Mouse (Mus musculus) cerebellum, postnatal 25 days (tissue): ENCODE data around the gene Macrod2.

Source experiments
- DNase-seq, 2 experiments: peaks; one replicate each; pipeline ENCODE4 v3.0.0; 2021; ENCODE audit warnings: mixed read lengths in 2 of 2

The Macrod2 gene

DNA sequence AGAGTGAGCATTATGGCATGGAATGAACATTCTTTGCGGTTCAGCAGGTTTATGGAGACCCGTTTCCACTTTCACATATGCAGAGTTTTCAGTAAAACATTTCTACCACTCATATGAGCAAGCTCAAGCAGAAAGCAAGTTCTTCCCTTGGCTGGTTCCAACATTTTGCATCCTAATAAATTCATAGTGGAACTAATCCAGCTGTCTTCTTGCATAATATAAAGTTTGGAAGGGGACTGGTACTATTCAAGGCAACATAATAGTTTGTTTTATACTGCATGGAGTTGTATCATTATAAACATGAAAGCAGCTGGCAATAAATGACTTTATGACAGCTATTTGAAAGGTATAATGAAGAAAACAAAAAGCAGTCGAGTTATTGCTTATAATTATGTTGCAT is 1320.0 kb downstream of the Macrod2 start:
- no peak for DNase-seq

DNA sequence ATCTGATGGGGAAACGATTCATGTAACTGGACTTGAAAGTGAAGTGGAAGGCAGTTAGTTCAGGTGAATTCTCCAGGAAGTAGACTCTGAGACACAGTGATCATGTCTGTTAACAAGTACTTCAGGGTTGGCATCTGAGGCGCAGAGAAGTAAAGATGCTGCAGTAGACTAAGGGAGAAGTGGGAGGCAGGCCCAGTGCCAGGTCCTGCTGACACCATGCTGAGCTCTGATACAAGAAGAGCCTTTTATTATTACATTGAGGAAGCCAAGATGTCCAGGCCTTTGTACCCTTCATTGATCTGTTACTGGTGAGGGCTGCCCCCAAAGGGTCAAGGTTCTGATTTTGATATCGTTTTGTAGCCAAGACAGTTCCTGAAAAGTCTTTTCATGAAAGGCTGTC is 1327.4 kb downstream of the Macrod2 start:
- DNase-seq, result peak; percentile 33 to 62

DNA sequence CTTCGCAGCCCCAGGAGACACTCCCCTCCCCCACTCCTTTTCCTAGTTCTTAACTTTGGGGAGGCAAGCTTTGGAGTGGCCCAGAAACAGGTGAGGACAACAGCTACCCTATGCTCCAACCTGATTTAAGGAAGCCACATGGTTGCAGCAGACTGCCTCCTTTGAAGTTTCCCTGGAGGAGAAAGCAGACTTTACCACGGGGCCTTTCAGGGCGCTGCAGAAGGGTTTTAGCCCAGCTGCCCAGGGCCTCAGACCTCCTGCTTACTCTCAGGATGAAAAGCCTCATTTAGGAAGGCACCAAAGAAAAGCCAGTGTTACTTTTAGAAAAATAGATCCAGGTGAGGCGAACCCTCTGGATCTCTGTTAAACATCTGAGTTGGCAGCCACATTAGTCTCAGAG is 1333.9 kb downstream of the Macrod2 start:
- no peak for DNase-seq

DNA sequence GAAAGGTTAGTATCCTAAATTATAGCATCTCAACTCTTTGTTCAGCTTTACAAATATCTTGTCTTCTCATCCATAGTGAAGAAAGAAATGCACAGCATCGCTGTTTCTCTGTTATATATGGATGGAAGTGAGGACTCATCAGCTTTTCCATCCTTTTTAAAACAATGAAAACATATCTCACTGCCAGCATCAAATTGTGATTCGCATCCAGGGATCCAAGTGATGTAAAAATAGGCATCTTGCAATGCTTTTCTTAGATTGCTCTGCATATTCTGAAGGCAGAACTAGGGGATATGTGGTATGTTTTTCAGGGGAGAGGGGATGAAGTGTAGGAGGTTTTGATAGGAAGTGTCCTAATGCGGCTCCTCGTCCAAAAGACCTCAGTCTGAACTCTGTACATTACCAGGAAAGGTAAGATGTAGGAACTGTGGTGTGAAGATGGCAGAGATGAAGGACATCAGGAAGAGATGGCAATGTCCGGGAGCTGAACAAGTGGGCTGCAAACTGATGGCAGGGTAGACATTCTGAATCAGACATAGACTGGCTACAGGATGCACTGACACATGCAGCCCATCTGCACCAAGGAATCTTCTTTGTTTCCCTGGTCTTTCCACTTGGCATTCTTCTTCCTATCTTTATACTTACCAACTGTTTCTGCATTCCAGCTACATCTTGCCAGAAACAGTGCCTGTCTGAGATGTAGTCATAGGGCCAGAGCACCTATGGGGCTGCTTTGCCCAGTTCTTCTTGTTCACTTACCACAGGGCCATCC is 1341.8 kb downstream of the Macrod2 start:
- no peak for DNase-seq

DNA sequence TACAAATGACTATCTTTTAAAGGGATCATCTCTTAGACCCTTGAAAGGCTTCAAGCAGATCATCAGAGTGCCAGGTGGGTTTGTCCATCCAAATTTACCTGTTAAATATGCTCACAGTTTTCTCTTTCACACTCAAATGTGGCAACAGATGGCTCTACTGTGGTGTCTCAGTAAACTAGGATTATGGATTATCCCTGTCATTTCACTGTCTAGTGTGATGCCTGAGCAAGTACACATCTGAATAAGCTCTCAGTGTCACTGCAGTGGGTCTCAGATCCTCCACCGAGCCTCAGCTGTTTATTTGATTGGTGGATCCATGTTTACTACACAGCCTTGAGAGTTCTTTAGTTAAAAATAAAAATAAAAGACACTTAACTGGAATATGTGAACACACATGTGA is 1343.6 kb downstream of the Macrod2 start:
- peak in 1 of 2 experiments; percentile 8 for DNase-seq

DNA sequence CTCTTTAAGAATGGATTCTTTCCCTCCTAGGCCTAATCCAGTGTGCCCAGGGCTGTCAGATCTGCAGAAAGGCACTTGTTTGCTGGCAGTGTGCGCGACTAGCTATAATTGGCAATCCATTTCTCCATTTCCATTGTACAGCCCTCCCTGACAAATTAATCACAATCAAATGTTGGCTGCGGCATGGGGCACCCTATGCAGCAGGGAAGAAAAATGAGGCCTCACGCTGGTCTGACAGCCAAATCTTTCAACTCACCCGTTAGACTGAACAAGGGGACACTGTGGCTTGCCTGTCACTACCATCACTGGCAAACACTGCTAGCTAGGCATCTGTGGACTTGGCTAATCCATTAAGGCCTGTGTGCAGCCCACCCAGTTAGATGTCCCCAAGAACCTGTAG is 1345.2 kb downstream of the Macrod2 start:
- DNase-seq, result no peak

DNA sequence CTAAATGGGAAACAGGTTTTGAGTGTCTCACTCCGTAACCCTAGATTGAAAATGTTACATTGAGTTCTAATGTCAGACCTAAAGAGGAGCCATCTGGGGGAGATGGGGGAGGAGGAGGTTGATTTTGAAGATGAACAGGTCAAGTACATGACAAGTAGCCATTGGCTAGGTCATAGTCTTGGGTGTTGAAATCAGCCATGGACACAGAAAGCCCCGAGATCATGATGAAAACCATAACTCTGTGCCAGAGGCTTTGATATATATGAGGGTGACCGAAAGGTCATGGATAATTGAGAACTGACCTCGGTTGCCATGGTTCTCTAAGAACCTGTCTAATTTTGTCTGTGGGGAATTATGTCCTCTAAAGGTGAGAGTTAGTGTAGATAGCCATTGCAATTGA is 1405.1 kb downstream of the Macrod2 start:
- DNase-seq, result no peak

DNA sequence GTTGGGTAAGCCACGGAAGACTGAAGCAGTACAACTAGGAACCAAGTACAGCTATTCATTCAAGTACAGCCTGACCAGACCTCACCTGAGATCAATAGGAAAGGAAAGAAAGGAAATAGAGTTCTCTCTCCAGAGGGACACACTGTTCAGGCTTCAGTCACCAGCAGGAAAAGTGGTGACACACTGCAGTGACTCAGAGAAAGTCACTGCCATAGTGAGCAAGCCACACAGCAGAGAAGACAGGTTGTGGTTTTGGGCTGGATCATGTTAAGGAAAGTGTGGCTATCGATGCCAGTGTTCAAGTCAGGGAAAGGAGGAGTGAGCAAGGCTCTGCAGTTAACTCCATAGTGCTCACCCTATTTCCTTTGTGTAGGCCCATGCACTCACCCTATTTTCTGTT is 1405.8 kb downstream of the Macrod2 start:
- DNase-seq, result no peak

DNA sequence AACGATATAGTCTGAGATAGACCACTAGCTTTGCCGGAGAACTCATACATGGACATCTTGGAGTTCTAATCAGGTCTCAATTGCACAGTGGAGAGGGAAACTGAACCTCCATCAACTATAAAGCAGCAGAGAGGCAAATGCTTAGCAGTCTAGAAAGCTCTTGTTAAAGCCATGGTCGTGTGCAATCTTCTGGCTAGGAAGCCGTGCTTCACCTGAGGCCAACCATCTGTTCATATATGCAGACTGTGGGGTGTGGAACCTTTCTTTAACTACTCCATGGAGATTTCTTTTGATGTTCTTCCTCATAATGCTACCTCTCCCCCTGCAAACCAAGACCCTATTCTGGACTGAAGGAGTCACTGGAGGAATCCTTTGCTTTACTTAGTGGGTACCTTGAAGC is 1421.2 kb downstream of the Macrod2 start:
- peak; percentile 43 to 49 for DNase-seq

DNA sequence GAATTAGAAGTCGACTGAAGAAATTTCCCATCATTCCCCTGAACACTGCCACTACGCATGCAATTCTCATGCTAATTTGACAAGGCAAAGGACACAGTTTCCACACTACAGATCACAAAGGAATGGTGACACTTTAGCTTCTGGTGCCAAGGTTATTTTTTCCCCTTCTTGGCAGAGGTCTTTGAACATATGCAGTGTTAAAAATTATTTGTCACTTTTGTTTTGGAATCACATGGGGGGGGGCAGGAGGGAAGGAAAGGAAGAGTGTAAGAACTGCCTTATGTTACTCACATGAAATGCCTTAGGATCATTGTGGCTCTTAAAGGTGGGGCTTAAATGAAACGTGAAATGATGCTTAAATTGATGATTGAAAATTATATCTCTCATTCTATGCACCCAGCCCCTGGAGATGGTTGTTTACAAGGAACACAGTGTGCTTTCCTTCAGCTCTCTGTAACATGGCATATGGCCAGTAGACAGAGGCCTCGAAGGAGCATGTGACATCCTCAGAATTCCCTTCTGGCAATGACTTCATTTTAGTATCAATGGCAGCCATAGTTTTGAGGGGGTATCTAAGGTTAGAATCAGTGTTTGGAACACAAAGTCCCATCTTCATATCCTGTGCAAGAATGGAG is 1422.6 kb downstream of the Macrod2 start:
- DNase-seq, result peak; percentile 55 to 75

DNA sequence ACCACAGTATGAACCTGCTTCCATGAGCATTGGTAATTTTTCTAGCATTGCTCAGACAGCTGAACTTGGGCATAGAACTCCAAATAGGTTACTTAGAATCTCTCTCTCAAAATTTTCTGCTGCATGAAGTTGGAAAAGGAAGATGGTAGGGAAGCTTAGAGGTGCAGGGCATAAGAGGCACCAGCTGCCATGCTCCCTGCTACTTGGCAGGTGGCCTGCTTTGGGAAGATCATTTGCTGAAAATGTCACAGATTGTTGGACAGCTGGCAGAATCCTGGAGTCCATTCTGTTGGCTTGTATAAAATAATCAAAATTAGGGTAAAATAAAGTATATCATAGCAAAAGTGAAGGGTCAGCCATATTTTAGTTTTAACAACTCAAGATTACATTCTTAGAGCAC is 1425.7 kb downstream of the Macrod2 start:
- DNase-seq, result peak; percentile 88 to 94

DNA sequence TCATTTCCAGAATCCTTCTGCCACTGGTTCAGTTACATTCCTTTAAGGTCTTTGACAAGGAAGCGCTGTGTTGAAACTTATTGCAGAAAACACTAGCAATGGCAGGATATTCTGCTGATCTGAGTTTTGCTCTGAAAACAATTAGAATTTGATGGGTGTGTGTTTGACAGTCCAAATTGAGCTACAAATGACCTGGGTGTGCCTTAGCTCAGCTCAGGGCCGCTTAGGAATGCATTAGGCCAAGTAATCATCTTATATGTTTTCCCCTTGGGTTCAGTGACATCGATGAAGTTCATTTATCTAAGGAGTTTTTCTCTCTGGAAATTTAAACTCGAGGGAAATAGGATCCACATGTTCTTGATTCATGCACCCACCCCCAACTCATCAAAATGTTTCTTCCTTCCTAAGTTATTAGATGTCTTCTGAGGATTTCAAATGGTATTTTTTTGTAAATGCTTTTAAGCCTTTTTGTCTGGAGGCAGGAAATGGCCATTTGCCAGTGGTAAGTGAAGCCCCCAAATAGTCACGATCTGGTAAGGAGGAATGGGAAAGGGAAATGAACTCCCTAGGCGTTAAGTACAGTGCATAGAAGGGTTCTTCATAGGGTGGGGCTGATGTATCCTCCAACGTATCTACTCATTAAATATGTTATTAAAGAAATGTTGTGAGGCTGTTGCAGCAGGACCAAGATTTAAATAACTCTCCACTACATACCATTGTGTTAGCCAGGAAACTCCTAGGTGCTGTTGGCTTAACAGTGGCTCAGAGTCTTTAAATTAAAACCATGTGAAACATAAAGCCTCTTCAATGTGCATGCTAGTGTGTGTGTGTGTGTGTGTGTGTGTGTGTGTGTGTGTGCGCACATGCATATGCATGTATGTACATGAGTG is 1430.7 kb downstream of the Macrod2 start:
- no peak for DNase-seq

DNA sequence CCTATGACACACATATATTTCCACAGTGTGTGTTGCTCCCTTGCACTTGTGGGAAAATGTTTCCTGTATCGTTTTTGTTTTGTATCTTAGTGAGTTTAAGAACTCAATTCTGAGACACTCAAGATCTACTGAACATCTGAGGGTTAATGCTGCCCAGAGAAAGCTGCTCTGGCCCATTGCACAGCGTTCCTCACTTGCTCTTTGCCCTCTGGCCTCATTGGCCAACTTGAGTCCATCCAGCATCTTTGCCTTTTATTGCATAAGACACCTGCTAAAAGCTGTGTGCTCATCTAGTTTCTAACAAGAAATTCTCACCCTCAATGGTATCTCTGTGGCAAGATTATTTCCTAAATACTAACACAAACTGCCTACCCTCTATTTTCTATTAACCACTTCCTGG is 1435.4 kb downstream of the Macrod2 start:
- no peak for DNase-seq

DNA sequence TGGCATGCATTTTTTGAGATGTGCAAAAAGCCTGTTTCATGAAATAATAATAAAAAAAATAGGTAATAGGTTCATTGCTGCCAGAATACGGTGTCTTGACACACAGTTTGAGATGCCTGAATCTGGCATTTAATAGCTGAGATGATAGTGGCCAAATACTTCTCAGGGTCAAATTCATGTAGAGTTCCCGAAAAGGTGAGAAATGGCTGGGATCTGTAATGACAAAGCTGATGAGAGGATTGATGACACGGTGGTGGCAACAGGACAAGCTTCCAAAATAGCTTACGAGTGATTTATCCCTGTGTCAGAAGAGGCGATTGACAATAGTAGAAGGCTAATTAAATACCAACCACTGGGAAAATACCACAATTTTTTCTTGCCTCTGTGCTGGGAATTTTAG is 1436.4 kb downstream of the Macrod2 start:
- peak in 1 of 2 experiments; percentile 20 for DNase-seq

DNA sequence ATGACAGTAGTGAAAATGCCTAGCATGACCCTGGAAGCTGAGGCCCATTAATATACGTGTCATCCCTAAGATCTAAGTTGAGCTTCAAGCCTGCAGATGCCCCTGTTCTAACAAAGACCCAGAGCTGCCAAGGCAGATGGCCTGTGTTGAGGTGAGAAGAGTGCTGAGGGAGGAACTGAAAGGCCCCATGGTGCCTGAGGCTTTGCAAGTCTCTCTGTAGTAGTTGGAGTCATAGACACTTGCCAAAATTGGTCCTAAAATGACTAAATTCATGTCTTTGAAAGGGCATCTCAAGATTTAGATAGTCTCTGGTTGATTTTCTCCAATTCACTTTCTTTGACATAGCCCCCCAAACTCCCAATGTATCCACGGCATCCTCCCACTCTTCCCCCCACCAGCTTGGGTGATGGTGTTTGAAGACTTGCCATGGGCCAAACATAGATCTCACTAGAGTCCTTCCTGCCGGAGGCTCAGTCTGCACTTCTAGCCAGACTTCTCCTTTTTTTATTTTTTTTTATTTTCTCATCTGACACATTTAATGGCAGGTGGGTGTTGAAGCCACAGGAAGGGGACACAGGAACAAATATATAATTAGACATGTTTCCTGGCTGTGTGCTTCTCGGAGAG is 1439.2 kb downstream of the Macrod2 start:
- peak; percentile 64 to 75 for DNase-seq

DNA sequence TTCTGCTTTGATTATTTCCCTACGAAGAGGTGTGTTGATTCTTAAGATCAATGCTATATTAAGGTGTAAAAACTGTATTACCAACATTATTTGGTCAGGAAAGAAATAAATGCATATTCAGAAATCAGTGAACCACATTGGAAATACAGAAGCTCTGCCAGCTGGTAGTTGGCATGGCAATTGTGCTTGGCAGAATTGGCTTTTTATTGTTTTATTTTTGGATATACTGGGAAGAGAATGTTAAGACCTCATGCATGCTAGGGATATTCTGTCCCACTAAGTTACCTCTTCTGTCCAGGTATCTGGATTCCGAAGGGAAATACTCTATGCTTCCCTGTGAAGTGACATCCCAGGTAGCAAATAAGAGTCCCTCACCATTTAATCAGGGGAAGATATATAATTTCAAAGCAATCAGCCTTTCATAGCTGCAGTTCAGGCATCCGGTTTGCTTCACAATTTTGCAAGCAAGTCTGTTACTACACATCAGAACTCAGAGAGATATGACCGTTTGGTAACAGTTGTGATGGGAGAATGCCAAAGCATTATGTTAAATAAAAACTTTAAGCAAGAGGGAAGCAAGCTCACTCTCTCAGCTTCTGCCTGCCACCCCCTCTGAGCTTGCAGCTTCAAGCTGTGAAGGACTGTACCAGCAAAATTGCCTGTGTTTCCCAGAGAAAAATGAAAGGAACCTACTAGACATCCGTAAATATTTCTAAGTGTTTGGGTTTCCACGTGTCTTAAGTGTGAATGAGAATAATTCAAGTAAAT is 1449.5 kb downstream of the Macrod2 start:
- DNase-seq, result peak; percentile 67 to 77

DNA sequence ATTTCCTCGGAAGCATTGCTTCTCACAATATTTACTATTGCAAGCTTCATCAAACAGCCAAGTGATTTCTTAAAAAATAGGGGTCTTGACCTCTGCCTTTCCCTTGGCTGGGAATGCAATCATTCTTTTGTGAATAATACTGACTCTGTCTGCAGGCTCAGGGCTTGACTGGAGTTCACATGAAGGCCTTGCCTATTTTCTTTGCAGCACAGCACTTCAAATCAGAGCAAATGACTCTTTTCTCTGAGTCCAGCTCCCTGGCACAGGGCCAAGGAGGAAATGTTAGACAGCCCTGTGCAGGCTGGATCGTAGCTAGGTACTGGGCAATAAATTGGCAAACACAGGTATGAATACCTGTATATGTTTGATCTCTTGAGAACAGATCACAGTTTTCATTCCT is 1464.1 kb downstream of the Macrod2 start:
- peak; percentile 29 to 62 for DNase-seq

DNA sequence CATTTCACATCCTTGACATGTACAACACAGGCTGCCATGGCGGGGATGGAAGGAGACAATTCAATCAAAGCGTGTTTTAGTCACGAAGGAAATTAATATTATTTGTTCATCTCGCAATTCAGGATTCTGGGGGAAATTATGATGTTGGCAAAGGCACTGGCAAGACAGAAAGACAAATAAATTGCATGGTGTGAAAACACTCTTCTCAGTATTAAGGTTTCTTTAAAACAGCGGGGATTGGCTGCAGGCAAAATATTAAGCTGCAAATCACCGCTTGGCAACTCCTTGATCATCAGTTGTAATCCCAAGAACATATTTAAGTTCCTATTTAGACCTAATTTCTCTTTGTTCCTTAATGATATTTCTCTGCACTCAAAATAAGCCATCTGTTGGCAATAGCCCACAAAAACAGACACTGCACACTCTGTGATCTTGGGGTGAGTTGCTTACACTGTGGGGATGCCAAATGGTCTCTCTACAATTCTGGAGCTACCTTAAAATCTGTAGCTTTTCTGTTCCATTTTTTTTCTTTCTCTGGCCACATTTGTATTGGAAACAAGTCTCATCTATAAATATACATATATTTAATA is 1466.7 kb downstream of the Macrod2 start:
- DNase-seq, result no peak

DNA sequence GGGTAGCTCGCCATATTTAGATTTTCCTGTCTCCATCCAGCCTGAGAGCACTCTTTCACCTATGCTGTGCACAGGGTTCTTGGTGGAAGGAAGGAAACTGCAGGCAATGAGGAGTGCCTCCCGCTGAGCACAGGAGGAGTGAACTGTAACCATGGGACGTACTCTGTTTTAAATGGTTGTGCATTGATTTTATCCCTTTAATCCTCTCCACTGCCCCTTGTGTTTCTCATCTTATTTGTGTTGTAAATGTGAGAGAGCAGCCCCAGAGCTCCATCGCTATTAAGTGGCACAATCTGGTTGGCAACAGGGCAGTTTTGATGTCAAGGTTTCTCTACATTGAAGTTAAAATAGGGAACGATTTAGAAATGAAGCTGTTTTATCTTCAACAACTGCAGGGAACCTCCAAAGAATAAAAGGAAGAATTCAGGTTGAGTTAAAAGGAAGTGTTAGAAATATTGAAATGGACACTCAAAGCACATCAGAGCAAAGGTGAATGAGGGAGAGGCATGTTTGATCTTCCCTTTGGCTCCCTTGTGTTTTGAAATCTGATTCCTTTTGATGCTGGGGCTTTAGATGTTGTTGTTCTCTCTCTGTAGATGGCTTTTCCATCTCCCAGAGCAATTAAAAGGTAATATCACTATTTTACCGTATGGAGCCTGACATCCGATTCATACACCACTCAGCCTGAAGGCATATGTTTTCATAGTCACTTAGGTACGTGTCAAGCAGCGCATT is 1467.6 kb downstream of the Macrod2 start:
- DNase-seq, result no peak

DNA sequence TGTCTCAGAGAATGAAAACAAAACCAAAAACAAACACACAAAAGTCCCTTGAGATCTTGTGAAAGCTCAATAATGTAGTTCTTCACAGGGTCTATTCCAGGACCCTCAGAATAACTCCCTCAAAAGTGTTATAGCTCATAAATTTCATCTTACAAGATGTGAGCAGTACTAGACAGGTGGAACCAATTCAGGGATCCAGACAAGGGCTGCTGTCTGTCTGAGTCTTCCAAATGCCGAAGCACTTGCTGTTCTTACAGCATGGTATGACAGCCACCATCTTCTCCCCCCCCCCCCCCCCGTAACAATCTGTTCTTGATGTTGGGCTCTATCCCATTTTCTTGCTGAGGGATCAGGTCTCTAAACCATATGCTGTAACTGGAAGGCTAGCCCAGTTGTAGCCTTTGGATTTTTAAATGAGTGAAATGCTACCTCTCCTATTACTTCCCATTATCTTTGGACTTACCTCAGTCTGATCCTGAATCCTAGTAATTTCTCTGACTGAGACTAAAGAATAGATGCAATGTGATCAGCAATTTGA is 1468.6 kb downstream of the Macrod2 start:
- no peak for DNase-seq

DNA sequence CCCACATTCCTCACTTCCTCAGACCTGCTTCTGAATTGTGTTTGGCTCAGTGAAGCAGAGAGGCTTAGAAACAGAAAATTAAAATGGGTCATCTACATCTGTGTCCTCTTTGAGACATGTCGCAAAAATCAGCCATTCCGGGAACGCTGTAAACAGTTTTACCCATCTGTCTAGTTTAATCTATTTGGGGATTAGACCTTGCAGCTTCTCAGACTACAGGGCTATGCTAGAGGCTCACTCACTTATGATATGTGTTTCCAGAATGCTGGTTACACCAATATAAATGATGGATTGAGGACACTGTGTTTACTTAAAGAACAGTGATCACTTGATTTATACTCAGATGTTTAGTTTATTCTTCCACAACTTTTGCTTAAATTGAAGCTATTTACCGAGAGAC is 1475.8 kb downstream of the Macrod2 start:
- DNase-seq, result no peak
